Mouse (Mus musculus) left cerebral cortex, postnatal 14 days (tissue): ENCODE results near the gene Zfp82. TPM values are rescaled to one million over a fixed set of nuclear protein-coding genes. Genes with fewer than 3 reads are reported as not detected.
A peak's percentile ranks its signal among the peaks of the same experiment; 100 is the strongest.

Experiments used
- DNase-seq, 2 experiments: peaks; one replicate each; pipeline ENCODE4 v3.0.0; 2021 to 2022; ENCODE audit warnings: low spot score in 2 of 2, mixed read lengths in 1 of 2
- intact Hi-C: fragments of 180-260 bp; cut with DNase I; formaldehyde crosslinking; loops from one replicate; pipeline ENCODE4 v1.15.1; 2025
- total RNA-seq, 2 experiments: library from RNA; stranded (reverse); gene quantifications; 2 replicates each; pipeline ENCODE4 v1.2.3; 2021

Gene Zfp82
- total RNA-seq, 2 experiments from 2014 or later = 2.7 to 4.3 TPM

DNA sequence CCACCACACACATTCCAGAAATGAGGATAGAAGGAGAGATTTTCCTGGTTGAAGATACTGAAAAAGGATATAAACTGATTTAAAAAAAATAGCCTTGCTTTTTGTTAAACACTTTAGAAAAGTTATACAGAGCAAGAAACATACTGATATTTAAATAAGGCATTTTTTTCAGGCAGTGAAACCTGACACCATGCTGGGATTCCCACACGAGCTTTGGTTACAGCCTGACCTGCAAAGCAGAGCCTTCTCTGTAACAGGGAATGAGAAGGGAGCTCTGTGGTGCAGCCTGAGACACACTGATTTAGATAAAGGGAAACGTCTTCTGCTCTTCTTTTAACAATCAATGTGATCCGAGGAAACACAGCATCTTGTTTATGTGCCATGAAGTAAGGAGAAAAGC lies 19.1 kb downstream of the Zfp82 start:
- no peak for DNase-seq
- intact Hi-C loops = no loop called here

DNA sequence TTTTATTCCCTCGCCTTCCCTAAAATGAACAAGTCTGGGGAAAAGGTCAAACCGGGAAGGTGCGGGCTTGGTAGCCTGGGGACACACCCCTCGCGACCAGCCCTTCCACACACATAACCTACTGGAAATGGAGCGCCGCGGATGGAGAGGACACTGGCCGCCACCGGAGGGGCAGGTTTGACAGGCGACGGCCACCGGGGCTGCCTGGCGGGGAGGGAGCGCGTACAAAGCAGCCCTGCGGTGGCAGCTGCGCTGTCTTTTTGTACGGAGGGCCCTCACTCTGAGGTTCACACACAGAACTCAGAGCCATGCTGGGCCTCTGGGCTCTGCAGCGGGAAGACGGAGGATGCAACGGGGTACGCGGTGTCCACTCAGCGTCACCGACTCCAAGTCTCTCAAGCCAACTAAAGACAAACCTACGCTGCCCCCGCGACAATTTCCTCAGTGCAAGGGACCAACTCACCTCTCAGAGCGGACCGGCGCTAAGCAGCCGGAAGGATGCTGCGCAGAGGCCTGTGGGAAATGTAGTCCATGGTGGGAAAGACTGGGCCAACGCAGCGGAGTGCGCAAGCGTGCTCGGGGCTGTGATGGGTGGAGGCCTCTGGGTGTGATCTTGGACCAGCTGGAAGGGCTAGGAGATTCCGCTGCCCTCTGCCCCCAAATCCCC lies 21.7 kb downstream of the Zfp82 start, which contains the start of gene Zfp14:
Zfp14 (minus strand) TSS at position 499 of the 667 bp plus-strand sequence.
- peak; percentile 80 to 91 for DNase-seq
- intact Hi-C loops = no loop called here

DNA sequence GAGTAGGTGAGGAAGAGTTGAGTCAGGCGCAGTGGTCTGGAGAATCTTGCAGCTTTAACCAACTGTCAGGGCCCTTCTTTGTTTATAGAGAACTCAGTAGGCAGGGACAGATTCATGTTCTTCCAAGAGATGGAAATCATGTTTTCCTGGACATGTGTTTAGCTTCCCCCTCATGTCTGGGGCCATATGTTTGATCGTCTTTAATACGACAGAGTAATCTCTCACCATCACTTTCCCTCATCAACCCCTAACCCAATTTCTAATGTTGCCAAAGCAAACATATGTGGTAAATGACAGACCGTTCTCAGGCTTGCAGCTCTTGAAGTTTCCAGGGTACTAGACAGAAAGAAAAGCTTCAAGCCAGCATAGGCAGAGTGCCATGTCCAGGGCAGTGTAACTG lies 24.6 kb downstream of the Zfp82 start:
- DNase-seq = no peak
- intact Hi-C loops = no loop called here

DNA sequence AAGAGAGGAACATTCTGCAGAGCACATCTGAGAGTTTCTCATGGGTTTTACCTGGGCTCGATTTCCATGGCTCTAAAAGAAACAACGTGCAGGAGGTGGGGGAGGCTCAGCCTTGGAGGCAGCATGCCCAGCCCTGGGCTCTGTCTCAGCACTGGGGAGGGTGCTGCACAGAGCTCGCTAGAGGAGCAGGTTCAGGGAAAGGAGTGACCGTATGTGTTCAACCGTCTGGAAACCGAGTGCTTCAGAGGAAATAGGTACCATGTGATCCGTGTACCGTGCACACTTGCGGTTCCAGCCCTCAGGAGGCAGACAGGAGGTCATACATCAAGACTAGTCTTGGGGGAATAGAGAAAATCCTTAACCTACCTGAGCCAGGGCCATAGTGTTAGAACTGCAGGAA lies 28.3 kb downstream of the Zfp82 start:
- no peak for DNase-seq
- intact Hi-C loops = no loop called here

DNA sequence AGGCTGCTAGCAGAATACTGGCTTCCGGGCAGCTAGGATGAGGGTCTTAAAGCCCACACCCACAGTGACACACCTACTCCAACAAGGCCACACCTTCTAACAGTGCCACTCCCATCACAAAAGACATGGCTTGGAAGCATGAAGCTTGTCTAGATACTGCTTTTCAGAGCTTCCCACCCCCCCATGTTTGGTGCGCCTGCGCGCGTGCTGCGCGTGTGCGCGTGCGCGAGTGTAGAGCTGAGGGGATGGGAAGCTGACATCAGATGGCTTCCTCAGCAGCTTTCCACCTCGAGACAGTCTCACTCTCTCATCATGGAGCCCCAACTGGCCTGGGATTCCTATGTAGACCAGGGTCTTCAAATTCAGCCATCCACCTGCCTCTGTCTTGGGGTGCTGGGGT lies 38.4 kb downstream of the Zfp82 start:
- no peak for DNase-seq
- intact Hi-C loops = no loop called here

DNA sequence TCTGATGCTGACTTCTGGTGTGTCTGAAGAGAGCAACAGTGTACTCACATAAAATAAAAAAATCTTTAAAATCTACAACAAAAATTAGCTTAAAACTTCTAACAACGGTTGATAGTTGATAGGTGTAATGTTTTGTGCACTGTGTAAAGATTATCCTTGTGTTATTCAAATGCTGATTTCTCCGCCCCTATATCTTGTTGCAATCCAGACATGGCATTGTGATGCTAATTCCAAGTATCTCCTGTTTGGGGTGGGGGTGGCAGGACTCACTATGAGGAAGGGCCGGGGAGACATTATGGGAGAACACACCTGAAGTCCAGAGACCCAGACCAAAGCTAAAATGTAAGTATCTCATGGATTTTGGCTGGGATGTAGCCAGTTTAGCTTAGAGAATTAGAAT lies 41.3 kb downstream of the Zfp82 start:
- DNase-seq = no peak
- intact Hi-C loops = no loop called here

DNA sequence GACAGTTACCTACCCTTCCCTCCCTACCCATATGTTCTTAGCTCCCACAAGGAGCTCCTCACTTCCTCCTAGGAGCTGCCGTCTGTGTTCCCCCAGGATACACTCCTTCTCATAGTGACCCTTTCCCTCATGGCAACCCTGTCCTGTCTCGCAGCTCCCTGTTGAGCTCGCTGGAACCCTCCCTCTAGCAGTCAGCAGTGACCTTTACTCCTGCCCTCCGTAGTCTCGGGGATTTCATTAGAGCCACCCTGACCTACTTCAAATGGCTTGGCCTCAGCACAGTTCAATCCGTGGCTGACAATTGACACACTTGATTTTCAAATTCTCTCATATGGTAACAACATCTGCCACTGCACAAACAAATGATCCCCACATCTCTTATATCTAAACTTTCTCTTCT lies 42.0 kb downstream of the Zfp82 start:
- no peak for DNase-seq
- intact Hi-C loops = no loop called here

DNA sequence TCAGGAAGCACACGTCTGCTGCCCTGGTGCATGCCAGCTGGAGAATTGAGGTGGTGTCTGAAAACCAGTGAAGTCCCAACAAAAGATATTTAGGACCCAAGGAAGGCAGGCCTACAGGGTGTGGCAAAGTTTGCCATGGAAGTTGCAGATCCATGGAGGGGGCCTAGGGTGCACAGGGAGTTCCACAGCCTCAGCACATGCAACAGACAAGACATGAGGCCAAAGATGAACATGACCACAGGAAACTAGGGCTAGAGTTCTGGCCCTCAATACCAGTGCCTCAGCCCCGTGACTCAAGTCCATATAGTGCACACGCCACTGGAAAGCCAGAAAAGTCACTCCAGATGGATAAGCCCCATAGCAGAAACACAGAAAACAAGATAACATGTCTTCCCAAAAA lies 44.1 kb downstream of the Zfp82 start:
- DNase-seq = no peak
- intact Hi-C loops = no loop called here

DNA sequence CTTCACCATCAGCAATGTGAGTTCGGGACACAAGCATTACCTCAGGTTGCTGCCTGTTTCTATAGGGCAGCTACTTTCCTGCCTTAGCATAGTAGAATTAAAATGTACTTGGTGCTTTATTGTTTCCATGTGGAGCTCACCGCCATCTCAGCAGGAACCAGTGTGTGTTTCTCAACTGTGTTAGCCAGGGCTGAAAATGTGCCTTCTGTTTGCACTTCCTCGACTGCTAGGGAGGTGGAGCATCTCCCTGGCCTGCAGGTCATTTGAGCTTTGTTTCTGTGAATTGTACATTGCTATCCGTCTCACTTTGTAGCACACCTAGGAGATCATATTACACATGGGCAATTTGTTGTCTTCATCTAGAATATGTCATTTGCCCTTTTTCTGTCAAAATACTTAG lies 45.4 kb downstream of the Zfp82 start:
- intact Hi-C loops = no loop called here
- no peak for DNase-seq

DNA sequence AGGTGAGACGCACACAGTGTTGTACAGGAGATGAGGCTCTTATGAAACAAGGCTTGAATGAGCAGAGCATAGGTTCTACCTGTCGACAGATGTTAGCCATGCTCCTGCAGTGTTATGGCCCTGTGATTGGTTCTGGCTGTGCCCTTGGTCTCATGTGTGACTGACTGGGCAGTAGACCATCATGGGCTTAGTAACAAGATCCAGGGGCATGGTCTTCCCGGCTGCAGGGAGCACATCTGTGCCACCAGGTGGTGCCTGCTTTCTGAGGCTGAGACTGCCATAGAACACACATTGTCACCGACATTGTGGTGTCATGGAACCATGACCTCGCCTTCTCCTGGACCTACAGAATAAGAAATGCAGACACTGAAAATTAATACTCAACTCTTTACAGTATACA lies 47.3 kb downstream of the Zfp82 start:
- intact Hi-C loops = no loop called here
- no peak for DNase-seq

DNA sequence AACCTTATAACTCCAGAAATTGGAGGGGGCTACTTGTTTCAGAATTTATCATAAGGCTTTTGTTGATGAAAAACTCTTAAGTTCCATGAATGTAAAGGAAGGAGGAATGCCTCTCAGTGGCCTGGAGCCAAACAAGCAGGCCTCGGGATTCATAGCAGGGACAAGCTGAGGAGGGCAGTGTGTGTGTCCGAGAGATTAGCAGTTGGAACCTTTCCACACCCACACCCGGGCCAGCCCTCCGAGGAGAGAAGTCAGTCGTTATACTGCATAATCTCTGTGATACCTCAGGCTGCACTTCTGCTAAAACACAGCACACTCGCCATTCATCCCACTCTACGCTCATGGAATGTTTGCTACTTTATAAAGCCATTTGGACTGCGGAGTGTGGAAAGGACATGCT lies 48.9 kb downstream of the Zfp82 start:
- no peak for DNase-seq
- intact Hi-C loops = no loop called here

DNA sequence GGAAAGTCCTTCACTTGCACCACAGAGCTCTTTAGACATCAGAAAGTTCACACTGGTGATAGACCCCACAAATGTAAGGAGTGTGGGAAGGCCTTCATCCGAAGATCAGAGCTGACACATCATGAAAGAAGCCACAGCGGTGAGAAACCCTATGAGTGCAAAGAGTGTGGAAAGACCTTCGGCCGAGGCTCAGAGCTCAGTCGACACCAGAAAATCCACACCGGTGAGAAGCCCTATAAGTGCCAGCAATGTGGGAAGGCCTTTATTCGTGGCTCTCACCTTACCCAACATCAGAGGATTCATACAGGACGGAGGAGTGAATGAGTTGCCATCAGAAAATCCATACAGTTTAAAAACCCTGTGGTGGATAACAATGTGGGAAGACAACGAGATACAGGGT lies 49.4 kb downstream of the Zfp82 start:
- no peak for DNase-seq
- intact Hi-C loops = no loop called here

DNA sequence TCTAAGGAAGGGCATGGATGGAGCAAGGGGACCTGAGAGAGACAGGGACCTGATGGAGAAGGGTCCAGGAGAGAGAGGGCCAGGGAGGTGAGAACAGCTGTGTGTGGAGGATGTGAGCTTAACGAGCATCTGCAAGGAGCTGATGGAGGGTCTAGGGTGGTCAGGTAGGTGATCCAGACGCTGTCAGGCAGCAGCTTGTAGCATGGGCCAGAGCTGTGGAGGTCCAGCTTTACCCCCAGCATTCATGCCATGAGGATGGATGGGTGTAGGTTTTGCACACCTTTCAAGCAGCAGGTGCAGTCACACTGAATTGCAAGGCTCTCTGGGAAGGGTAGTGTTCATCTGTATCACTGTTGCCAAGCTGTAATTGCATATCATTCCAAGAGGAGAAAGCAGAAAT lies 53.2 kb downstream of the Zfp82 start:
- intact Hi-C loops = loop anchor here (10.0 kb wide), 2 partner anchors 45 to 145 kb away; partner anchors contain the start of gene Zfp146
- no peak for DNase-seq

DNA sequence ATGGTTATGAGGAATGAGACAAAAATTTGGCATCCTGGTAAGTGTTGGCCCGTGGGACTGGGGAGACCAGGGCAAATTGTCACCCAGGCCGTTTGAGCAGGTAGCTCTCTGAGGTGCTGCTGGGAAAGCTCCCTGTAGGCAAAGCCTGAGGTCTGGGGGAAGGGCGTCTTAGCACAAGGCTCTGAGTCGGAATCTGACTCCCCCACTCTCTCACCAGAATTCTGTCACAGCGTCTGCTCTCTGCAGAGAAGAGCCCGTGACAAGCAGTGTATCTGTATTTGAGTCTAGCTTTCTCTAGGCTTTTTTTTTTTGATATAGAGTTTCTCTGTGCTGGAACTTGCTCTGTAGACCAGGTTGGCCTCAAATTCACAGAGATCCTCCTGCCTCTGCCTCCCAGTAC lies 55.5 kb downstream of the Zfp82 start:
- intact Hi-C loops = loop anchor here (10.0 kb wide), 2 partner anchors 48 to 148 kb away; partner anchors contain the start of gene Zfp146
- no peak for DNase-seq

DNA sequence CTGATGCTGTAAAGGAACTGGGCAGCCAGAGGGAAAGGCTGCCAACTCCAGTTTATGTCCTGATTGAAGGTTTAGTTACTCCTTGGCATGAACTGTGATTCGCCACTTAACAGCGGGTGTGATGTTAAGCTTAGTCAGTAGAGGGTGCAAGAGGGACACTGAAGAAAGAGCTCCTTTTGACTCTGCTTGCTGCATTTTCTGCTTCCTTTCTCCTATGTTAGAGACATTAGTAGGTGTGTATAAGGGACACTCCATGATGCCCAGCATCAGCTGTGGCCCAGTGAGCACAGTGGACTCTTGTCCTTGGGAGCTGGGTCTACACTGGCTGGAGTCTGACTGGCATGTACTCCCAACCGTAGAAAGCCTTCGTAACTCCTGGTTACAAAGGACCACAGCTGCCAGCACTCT lies 59.7 kb downstream of the Zfp82 start:
- intact Hi-C loops = loop anchor here (10.0 kb wide), 2 partner anchors 52 to 152 kb away; partner anchors contain the start of gene Zfp146
- DNase-seq = peak; percentile 75 to 79

DNA sequence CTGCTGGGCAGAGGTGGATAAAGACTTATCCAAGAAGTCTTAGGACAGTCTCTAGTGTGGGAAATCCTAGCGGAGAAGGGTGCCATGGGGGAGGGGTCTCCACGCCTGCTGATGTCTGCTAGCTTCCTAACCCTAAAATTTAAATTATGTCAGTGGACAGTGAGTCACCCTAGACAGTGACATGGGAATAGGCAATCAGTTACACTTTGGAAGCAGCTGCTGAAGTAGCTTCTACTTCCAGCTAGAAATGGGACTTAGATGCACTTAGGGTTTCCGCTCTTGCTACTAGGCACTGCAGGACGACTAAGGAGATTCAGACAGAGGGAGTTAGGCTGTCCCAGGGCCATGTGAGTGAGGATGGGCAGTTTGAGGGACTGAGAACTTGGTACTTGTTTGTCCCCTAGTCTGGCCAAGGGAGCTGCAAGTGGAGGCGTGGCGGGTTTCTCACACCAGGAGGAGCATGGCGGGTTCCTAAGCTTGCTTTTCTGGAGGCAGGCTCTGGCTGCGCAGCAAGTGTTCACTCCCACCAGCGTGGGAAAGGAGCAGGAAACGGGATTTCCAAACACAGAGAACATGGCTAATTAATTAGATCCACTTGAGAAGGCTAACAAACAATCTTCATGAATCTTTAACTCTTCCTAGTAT lies 62.0 kb downstream of the Zfp82 start:
- DNase-seq = no peak
- intact Hi-C loops = loop anchor here (10.0 kb wide), 2 partner anchors 54 to 154 kb away; partner anchors contain the start of gene Zfp146

DNA sequence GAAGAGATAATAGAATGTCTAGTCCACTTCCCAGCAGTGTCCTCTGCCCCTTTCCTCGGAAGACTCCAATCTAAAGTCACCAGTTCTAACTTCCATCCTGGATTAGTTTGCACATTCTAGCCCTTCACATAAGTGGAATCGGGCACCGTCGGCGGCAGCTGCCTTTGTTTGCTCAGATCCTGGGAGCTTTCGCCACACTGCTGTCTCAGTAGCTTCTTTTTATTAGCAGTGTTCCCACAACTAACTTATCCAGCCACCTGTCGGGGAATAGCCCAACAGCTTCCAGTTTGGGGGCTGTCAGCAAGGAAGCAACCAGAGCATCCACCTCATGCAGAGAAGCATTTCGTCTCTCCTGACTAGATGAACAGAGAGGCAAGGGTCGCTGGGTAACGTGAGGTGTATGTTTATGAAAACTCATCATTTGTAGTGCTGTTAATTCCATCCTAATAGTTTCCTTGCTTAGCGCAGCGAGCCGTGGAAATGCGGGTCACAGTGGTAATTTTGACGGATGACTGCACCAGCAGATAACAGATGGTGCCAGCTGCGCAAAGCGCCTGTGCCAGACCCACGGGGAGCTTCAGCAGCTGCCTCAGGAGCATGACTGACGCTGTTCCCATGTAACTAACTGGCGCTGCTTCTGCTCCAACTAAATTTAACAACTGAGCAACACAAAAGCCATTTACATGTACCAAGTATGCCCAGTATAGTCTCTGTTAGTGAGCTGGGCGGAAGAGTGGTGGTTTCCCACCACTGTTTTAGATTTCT lies 63.2 kb downstream of the Zfp82 start:
- peak; percentile 71 to 84 for DNase-seq
- intact Hi-C loops = loop anchor here (10.0 kb wide), 2 partner anchors 55 to 155 kb away; partner anchors contain the start of gene Zfp146

DNA sequence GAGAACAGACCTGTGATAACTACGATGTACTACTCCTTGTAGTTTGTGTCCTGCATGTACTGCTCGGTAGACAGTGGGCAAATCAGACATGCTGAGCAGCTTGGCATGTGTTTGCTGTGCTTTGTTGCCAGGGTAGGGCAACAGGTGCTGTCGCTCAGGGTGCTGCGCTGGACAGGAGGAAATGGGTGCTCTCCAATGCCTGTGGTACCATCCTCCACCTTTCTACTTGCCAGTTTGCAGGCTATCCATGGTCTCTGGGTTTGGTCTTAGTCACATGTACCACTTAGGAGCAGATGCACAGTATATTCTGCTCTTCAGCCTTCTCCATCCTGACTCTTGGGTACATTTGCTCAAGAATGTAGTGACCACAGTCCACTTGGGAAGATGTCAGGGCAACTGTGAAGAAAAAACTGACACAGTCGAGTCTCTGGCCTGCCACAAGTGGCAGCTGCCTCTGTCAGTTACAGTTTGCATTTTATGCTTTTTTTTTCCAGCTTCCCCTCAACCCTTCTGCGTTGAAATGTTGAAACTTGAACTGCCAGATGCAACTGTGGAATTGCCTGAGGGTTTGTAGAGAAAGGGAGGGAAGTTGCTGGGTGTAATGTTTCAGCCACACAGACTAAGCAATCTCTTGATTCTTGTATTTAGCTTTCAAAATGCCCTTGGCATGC lies 64.5 kb downstream of the Zfp82 start:
- DNase-seq = no peak
- intact Hi-C loops = no loop called here

DNA sequence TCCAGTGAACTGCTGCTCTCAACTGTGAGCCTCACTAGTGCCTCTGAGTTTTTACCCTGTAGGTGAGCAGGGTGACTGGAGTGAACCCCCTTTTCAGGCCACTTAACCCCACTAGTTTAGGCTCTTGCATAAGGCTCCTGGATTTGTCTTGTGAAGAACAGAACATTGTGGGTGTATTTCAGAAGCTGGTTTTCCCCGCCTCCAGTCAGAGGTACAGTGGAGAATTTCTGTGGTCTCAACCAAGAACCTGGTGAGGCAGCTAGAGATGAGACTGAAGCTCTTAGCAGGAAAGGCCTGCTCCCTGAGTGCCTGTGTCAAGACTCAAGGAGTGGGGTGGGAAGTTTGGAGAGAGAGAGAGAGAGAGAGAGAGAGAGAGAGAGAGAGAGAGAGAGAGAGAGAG lies 65.1 kb downstream of the Zfp82 start:
- DNase-seq = no peak
- intact Hi-C loops = no loop called here
